Mouse (Mus musculus) spleen, adult 2 months (tissue): Measurements from ENCODE around the gene Ccdc12.

Source experiments
- CTCF ChIP-seq: fragments of 200-500 bp; IDR thresholded peaks from 2 replicates; pipeline ENCODE4 v1.5.1; 2011; ENCODE audit warnings: mild to moderate bottlenecking, inconsistent platforms; ENCODE audit not compliant: insufficient read depth, insufficient read length, insufficient replicate concordance; ENCODE audit errors: extremely low read depth
- POLR2A ChIP-seq: fragments of 200-500 bp; IDR thresholded peaks from 2 replicates; pipeline ENCODE4 v1.6.1; 2011; ENCODE audit warnings: low read depth, low read length, inconsistent platforms

GRCm38 (mm10) chr9:110734154-110734553, 77.9 kb downstream of the Ccdc12 start:
- no peak for TF ChIP-seq CTCF
- TF ChIP-seq POLR2A = no peak
